Mouse (Mus musculus) embryonic facial prominence, embryonic 10.5 days (tissue): ENCODE measurements around the gene Zgpat. TPM values are rescaled to one million over a fixed set of nuclear protein-coding genes. Genes with fewer than 3 reads are reported as not detected.

Experiments used
- DNase-seq: peaks from one replicate; pipeline ENCODE4 v3.0.0-alpha.2; 2017; ENCODE audit warnings: low spot score
- H3K27ac ChIP-seq: fragments of 300-500 bp; sonication (generic); replicated peaks from 2 replicates; pipeline ENCODE4 v1.5.1; 2016; ENCODE audit warnings: mild to moderate bottlenecking
- H3K27me3 ChIP-seq: fragments of 300-500 bp; sonication (generic); replicated peaks from 2 replicates; pipeline ENCODE4 v1.6.1; 2016; ENCODE audit warnings: low read depth, mild to moderate bottlenecking; ENCODE audit not compliant: poor library complexity, severe bottlenecking
- H3K36me3 ChIP-seq: fragments of 300-500 bp; sonication (generic); replicated peaks from 2 replicates; pipeline ENCODE4 v1.6.1; 2016; ENCODE audit warnings: mild to moderate bottlenecking, moderate library complexity
- H3K4me1 ChIP-seq: fragments of 300-500 bp; sonication (generic); 2 replicates; pipeline ENCODE4 v1.6.1; 2016
- H3K4me3 ChIP-seq: fragments of 300-500 bp; sonication (generic); 2 replicates; pipeline ENCODE4 v1.5.1; 2016; ENCODE audit warnings: mild to moderate bottlenecking, moderate library complexity
- H3K9me3 ChIP-seq: fragments of 300-500 bp; sonication (generic); 2 replicates; pipeline ENCODE4 v1.6.1; 2016; ENCODE audit warnings: mild to moderate bottlenecking
- WGBS: fragments of 180-500 bp; shearing (Covaris S2); methylation state at CpG from one replicate; pipeline ENCODE4 v1.1.7; 2016; 5-methylcytosine and 5-hydroxymethylcytosine counted together
- polyA plus RNA-seq: library from polyadenylated mRNA; unstranded; fragments of >200 nt; fragmentation: Nextera tagmentation; extraction: Ambion mirVana; gene quantifications from 2 replicates; pipeline ENCODE4 v1.2.1, GENCODE M21; 2016

The Zgpat gene
- polyA plus RNA-seq, 1 experiment from 2014 or later: 46.9 TPM

GRCm38 (mm10) chr2:181419359-181419758 lies 54.6 kb downstream of the Zgpat start:
- peaks cover 24% of the 10 kb centered on the region for H3K4me1 ChIP-seq
- WGBS: 81% methylated on average over 7 of the region's 7 CpGs
- DNase-seq: no peak
- no peaks in the 10 kb centered on the region for H3K27me3 ChIP-seq
- H3K9me3 ChIP-seq: no peaks in the 10 kb centered on the region
- no peak overlapping the region for H3K4me3 ChIP-seq
- peaks cover 28% of the 10 kb centered on the region for H3K36me3 ChIP-seq
- no peak overlapping the region for H3K27ac ChIP-seq

- H3K27me3 ChIP-seq: no peaks in the 10 kb centered on the region
- no peak for DNase-seq
- peaks cover 24% of the 10 kb centered on the region for H3K4me1 ChIP-seq
- no peak overlapping the region for H3K4me3 ChIP-seq
- no peak overlapping the region for H3K27ac ChIP-seq
- peaks cover 29% of the 10 kb centered on the region for H3K36me3 ChIP-seq
- no peaks in the 10 kb centered on the region for H3K9me3 ChIP-seq
- WGBS: 89% methylated on average over 4 of the region's 4 CpGs
Observed at GRCm38 (mm10) chr2:181420426-181420825, 55.7 kb downstream of the Zgpat start.

DNA sequence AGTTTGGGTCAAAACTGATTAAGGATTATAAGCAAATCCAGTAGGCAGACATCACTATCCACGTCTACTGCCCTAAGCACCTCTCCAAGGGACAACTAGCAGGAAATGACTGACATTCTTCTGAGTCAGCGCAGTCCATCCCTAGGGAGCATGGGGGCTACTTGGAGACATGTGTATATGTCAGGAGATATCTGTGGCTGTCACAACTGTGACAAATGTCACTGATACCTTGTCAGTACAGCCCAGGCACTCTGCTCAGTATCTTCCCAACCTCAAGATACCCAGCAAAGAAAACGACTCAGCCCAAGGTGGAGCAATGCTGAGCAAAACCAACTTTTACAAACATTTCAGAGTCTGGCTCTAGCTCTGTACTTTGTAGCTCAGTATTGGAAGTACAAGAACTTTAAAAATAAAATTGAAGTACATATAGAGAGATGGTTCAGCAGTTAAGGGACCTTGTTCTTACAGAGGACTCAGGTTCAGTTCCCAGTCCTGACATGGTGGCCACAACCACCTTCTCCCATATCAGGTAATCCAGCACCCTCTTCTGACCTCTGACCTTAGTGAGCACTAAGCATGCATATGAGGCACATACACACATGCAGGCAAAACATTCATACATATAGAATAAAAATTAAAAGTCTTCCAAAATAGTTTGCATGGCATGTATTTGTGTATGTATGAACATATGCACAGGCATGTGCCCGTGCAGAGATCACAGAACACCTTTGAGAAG lies 56.3 kb downstream of the Zgpat start:
- Histone ChIP-seq H3K9me3 (no peaks in the 10 kb centered on the region), H3K36me3 (peaks cover 29% of the 10 kb centered on the region), H3K27ac (no peak overlapping the region), H3K27me3 (no peaks in the 10 kb centered on the region), H3K4me3 (no peak overlapping the region), H3K4me1 (peaks cover 24% of the 10 kb centered on the region)
- no peak for DNase-seq
- 72% methylated on average over 4 of the region's 4 CpGs for whole genome bisulfite sequencing

DNA sequence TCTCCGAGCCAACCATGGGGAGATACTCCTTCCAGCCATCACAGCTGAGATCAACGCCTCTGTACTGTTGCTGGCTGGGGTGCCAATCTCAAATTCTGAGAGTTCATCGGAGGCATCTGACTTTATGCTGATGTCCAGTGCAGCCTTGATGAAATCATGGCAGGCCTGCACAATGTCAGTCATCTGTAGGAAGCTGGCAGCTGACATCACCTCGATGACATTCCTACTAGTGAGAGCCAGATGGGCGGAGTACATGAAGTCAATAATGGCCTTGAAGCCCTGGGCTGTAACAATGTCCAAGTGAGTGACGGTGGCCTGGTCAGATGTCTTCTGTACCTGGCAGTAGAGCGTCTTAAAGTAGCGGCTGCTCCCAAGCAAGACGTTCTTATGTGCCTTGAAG lies 59.1 kb downstream of the Zgpat start:
- WGBS: 93% methylated on average over 9 of the region's 9 CpGs
- Histone ChIP-seq H3K36me3 (peaks cover 29% of the 10 kb centered on the region), H3K9me3 (no peaks in the 10 kb centered on the region), H3K4me1 (peaks cover 18% of the 10 kb centered on the region), H3K4me3 (no peak overlapping the region), H3K27ac (no peak overlapping the region), H3K27me3 (no peaks in the 10 kb centered on the region)
- no peak for DNase-seq

Other genes starting within 250 kb of the Zgpat start
- gene Kcnq2, start 229.6 kb upstream of the Zgpat start, polyA plus RNA-seq: 1.8 and 1.9 TPM in 2 replicates
- 0.11 TPM in 1 of 2 replicates, not detected in the other for gene Eef1a2, start 207.9 kb upstream of the Zgpat start, polyA plus RNA-seq
- gene Ppdpf, start 177.7 kb upstream of the Zgpat start, polyA plus RNA-seq: 351 and 375 TPM in 2 replicates
- not detected in 2 replicates for gene Ptk6, start 162.1 kb upstream of the Zgpat start, polyA plus RNA-seq
- gene Srms, start 151.7 kb upstream of the Zgpat start, polyA plus RNA-seq: 0.05 and 0.16 TPM in 2 replicates
- 0.25 and 0.26 TPM in 2 replicates for gene Fndc11, start 144.9 kb upstream of the Zgpat start, polyA plus RNA-seq
- gene Helz2, start 122.9 kb upstream of the Zgpat start, polyA plus RNA-seq: 1.1 and 1.4 TPM in 2 replicates
- 18.7 and 20.2 TPM in 2 replicates for gene Gmeb2, start 76.9 kb upstream of the Zgpat start, polyA plus RNA-seq
- 47.9 and 53.7 TPM in 2 replicates for gene Stmn3, start 50.4 kb upstream of the Zgpat start, polyA plus RNA-seq
- gene Rtel1, start 45.2 kb upstream of the Zgpat start, polyA plus RNA-seq: 72.4 and 74.1 TPM in 2 replicates
- gene Arfrp1, start 476 bp downstream of the Zgpat start, polyA plus RNA-seq: 74.0 and 74.4 TPM in 2 replicates
- gene Lime1, start 15.2 kb downstream of the Zgpat start, polyA plus RNA-seq: 25.7 and 30.7 TPM in 2 replicates
- gene Zbtb46, start 94.5 kb downstream of the Zgpat start, polyA plus RNA-seq: 16.4 and 20.1 TPM in 2 replicates
- 0.11 and 0.16 TPM in 2 replicates for gene Abhd16b, start 128.3 kb downstream of the Zgpat start, polyA plus RNA-seq
- 173 and 174 TPM in 2 replicates for gene Tpd52l2, start 132.2 kb downstream of the Zgpat start, polyA plus RNA-seq
- gene Dnajc5, start 155.6 kb downstream of the Zgpat start, polyA plus RNA-seq: 93.3 and 93.4 TPM in 2 replicates
- gene Uckl1, start 220.0 kb downstream of the Zgpat start, polyA plus RNA-seq: 41.1 and 41.3 TPM in 2 replicates
- 77.2 and 82.6 TPM in 2 replicates for gene Prpf6, start 226.9 kb downstream of the Zgpat start, polyA plus RNA-seq
- gene Zfp512b, start 227.9 kb downstream of the Zgpat start, polyA plus RNA-seq: 56.0 and 59.1 TPM in 2 replicates
- 24.9 and 25.5 TPM in 2 replicates for gene Samd10, start 234.3 kb downstream of the Zgpat start, polyA plus RNA-seq